Mouse (Mus musculus) spleen, adult 2 months (tissue): Measurements from ENCODE around the gene Qtrt2. TPM values are rescaled to one million over a fixed set of nuclear protein-coding genes. Genes with fewer than 3 reads are reported as not detected.

ENCODE experiments used
- DNase-seq, 2 experiments: peaks; one replicate each; pipeline versions ENCODE4 v3.0.0 to v3.0.0-alpha.2; 2012 to 2021; ENCODE audit warnings: low spot score in 2 of 2, low read depth in 1 of 2
- H3K27ac ChIP-seq: fragments of 200-500 bp; 2 replicates; pipeline ENCODE4 v1.5.1; 2012; ENCODE audit warnings: low read length, inconsistent platforms; ENCODE audit not compliant: insufficient read depth
- H3K27me3 ChIP-seq: fragments of 200-500 bp; 2 replicates; pipeline ENCODE4 v1.6.1; 2012; ENCODE audit warnings: mild to moderate bottlenecking, moderate library complexity, low read length, inconsistent platforms; ENCODE audit not compliant: control insufficient read depth, insufficient read depth
- H3K36me3 ChIP-seq: fragments of 200-500 bp; 2 replicates; pipeline ENCODE4 v1.6.1; 2012; ENCODE audit warnings: mild to moderate bottlenecking, low read length, inconsistent platforms; ENCODE audit not compliant: control insufficient read depth, insufficient read depth
- H3K4me1 ChIP-seq: fragments of 200-500 bp; 2 replicates; pipeline ENCODE4 v1.6.1; 2011; ENCODE audit warnings: inconsistent platforms; ENCODE audit not compliant: control insufficient read depth, insufficient read depth, insufficient read length
- H3K4me3 ChIP-seq: fragments of 200-500 bp; 2 replicates; pipeline ENCODE4 v1.5.1; 2011; ENCODE audit warnings: mild to moderate bottlenecking, inconsistent platforms; ENCODE audit not compliant: insufficient read depth, insufficient read length; ENCODE audit errors: extremely low read depth
- CTCF ChIP-seq: fragments of 200-500 bp; IDR thresholded peaks from 2 replicates; pipeline ENCODE4 v1.5.1; 2011; ENCODE audit warnings: mild to moderate bottlenecking, inconsistent platforms; ENCODE audit not compliant: insufficient read depth, insufficient read length, insufficient replicate concordance; ENCODE audit errors: extremely low read depth
- POLR2A ChIP-seq: fragments of 200-500 bp; IDR thresholded peaks from 2 replicates; pipeline ENCODE4 v1.6.1; 2011; ENCODE audit warnings: low read depth, low read length, inconsistent platforms
- WGBS: fragments of 180-500 bp; shearing (Covaris S2); methylation state at CpG from one replicate; pipeline ENCODE4 v1.1.7; 2018; 5-methylcytosine and 5-hydroxymethylcytosine counted together
- polyA plus RNA-seq: library from polyadenylated mRNA; depleted of rRNA; stranded (reverse); fragments of >200 nt; gene quantifications from 2 replicates; pipeline ENCODE4 v1.2.3, GENCODE M21; 2012; rRNA removed

Gene Qtrt2
- 12.9 and 13.6 TPM in 2 replicates for polyA plus RNA-seq

DNA sequence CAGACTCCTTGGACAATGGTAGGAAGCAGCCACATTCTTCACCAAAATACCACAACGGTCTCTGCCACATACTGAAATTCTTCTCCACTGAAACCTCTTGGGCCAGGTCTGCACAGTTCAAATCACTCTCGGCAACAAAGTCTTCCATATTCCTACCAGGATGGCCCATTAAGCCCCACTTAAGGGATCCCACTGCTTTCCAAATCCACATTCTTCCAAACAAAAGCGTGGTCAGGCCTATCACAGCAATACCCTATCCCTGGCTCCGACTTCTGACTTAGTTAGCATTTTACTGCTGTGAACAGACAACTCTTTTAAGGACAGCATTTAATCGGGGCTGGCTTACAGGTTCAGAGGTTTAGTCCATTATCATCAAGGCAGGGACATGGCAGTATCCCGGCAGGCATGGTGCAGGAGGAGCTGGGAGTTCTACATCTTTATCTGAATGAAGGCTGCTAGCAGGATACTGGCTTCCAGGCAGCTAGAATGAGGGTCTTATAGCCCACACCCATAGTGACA is at the start of gene Qtrt2:
Gene Qtrt2, minus strand, starts transcription at position 469 of the 519 bp plus-strand sequence.
- TF ChIP-seq POLR2A (no peak), CTCF (no peak)
- DNase-seq = no peak

DNA sequence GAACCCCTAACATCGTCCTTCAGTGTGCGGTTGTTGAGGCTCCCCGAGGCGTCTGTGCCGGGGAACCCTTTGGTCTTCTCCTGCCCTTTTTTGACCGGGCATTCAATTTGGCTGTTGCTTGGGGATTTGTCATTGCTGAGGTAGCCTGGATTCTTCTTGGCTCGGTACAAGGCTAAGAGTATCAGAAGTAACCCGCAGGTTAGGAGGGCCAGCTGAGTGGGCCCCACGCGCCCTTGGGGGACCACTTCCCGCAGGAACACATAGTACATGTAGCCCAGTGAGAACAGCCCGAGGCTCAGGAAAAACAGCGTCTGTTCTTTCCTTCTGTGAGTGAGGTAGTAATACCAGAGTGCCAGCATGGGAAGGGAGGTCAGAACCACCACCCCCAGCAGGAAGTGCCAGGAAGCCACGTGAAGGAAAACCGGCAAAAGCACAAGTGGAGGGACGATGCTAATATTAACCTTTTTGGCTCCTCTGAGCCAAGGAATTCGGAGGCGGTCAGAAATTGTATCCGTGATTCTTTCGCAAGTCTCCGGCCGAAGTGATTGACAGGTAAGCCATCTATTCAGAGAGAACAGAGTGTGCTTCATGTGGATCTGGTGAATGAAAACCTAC is 47.1 kb upstream of the Qtrt2 start:
- Histone ChIP-seq H3K27ac (no peak overlapping the region), H3K4me1 (no peaks in the 10 kb centered on the region), H3K4me3 (no peak overlapping the region), H3K36me3 (no peaks in the 10 kb centered on the region), H3K27me3 (no peaks in the 10 kb centered on the region)
- no peak for DNase-seq
- no peak for TF ChIP-seq POLR2A
- TF ChIP-seq CTCF = no peak
- 91% methylated on average over 22 of the region's 22 CpGs for WGBS

More for the DNA sequence above, at the start of gene Qtrt2:
- Histone ChIP-seq H3K4me1 (no peaks in the 10 kb centered on the region), H3K36me3 (no peaks in the 10 kb centered on the region), H3K4me3 (no peak within 1 kb of the TSS), H3K27me3 (no peaks in the 10 kb centered on the region), H3K27ac (no peak within 1 kb of the TSS)
- WGBS = 83% methylated on average over 6 of the region's 6 CpGs

DNA sequence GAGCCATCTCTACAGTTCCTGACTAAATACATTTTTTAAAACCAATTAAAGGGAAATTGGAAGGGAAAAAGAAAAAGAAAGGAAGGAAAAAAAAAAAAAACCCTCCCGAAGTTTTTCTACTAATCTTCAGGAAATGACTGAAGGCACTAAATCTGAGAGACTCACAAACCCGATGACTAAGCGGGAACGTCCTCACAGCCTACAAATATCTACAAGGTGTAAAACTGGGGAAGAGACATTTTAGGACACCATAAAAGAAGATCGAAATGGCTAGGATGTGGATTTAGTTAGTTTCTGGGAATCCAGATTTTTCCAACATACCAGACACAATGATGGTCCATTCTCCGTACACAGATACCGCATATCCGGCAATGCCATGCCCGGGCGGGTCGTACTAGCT is 46.5 kb upstream of the Qtrt2 start:
- 84% methylated on average over 11 of the region's 11 CpGs for WGBS
- H3K27me3 ChIP-seq = no peaks in the 10 kb centered on the region
- TF ChIP-seq CTCF (no peak), POLR2A (no peak)

DNA sequence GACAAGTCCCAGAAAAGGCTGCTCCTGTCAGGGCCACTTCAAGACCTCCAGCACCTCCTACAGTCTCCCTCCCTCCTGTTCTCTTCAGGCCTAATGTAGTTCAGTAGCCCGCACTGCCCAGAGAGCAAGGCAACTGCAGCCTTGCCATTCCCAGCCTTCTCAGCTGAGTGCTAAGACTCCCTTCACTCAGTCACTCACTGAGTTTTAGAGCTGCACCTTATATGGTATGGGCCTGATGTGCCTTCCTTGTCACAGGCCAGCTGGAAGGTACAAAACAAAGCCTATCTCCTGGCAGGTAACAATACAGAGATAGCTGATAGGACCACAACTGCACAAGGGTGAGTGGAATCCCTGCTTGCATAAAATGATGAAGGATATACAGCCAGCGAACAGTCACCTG is 45.8 kb upstream of the Qtrt2 start:
- DNase-seq = no peak
- no peak overlapping the region for H3K4me3 ChIP-seq
- WGBS = 92% methylated on average over 2 of the region's 2 CpGs
- peaks cover 3% of the 10 kb centered on the region for H3K36me3 ChIP-seq
- TF ChIP-seq POLR2A (no peak), CTCF (no peak)
- H3K4me1 ChIP-seq = no peaks in the 10 kb centered on the region
- H3K27me3 ChIP-seq = no peaks in the 10 kb centered on the region
- H3K27ac ChIP-seq = no peak overlapping the region

More for the DNA sequence above, 46.5 kb upstream of the Qtrt2 start:
- no peak overlapping the region for H3K27ac ChIP-seq
- DNase-seq = no peak
- peaks cover 2% of the 10 kb centered on the region; the same call in 1 of the 2 replicates for H3K36me3 ChIP-seq
- no peaks in the 10 kb centered on the region for H3K4me1 ChIP-seq
- H3K4me3 ChIP-seq = no peak overlapping the region

DNA sequence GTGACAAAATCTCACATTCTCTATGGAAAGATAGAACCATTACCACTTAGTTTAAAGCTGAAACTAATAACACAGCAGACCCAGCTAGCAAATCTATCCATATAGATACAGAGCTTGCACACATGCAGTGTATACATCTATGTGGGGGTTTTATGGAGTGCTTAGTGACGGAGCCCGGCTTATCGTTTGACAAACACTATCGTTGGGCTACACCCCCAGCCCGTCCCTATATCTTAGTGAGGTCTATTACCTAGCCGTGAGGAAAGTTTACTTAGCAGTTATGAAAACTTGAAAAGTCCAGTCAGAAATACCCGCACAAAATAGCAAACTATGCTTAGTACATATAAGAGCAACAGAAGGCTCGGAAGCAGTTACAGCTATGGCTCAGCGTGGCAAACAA is 45.1 kb upstream of the Qtrt2 start:
- H3K4me1 ChIP-seq = no peaks in the 10 kb centered on the region
- WGBS = 91% methylated on average over 9 of the region's 9 CpGs
- no peak overlapping the region for H3K27ac ChIP-seq
- TF ChIP-seq POLR2A (no peak), CTCF (no peak)
- no peaks in the 10 kb centered on the region for H3K27me3 ChIP-seq
- DNase-seq = no peak
- peaks cover 3% of the 10 kb centered on the region for H3K36me3 ChIP-seq
- no peak overlapping the region for H3K4me3 ChIP-seq

DNA sequence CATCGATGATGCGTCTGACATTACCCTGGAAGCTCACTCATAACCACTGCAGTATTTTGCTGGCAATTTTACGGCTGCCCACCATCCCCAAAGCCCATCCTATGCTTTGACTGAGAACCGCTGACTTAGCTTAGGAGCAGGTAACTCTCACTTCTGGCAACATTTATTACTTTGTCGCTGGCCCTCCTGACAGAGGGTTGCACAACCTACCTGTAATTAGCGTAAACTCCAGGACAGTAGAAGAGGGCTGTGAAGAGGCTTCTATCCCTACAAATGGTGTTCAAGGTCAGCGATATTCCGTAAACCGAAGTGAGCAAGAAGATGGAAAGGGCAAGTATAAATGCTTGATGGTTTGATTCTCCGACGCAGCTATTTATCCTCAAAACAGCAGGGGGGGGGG is 44.6 kb upstream of the Qtrt2 start:
- H3K4me3 ChIP-seq = no peak overlapping the region
- WGBS = 93% methylated on average over 11 of the region's 11 CpGs
- H3K4me1 ChIP-seq = no peaks in the 10 kb centered on the region
- H3K27me3 ChIP-seq = no peaks in the 10 kb centered on the region
- no peak overlapping the region for H3K27ac ChIP-seq
- peaks cover 3% of the 10 kb centered on the region for H3K36me3 ChIP-seq
- TF ChIP-seq CTCF (no peak), POLR2A (no peak)
- no peak for DNase-seq

DNA sequence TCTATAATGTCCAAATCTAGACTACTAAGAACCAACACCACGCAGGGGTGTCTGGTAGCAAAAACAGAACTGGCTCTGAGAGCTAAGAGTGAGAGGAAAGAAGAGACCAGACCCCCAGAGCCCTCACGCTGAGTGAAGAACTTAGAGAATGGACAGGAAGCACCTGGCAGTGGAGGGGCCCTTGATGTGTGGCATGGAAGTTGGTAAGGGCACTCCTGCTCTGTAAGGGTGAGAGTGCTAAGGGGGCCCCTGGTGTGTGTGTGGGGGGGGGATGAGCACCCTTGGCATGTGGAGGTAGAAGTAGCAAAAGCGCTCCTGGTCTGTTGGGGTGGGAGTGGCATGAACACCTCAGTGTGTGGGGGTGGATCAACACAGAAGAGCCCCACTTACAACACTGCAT is 43.8 kb upstream of the Qtrt2 start:
- H3K27me3 ChIP-seq = no peaks in the 10 kb centered on the region
- no peak for DNase-seq
- 20% methylated on average over 3 of the region's 3 CpGs for WGBS

More for the DNA sequence above, 43.8 kb upstream of the Qtrt2 start:
- no peaks in the 10 kb centered on the region for H3K4me1 ChIP-seq
- H3K27ac ChIP-seq = no peak overlapping the region
- H3K36me3 ChIP-seq = peaks cover 3% of the 10 kb centered on the region
- H3K4me3 ChIP-seq = no peak overlapping the region
- no peak for TF ChIP-seq POLR2A
